Mouse (Mus musculus) spleen, adult 2 months (tissue): ENCODE results near the gene Dnajc7.

Experiments
- CTCF ChIP-seq: fragments of 200-500 bp; IDR thresholded peaks from 2 replicates; pipeline ENCODE4 v1.5.1; 2011; ENCODE audit warnings: mild to moderate bottlenecking, inconsistent platforms; ENCODE audit not compliant: insufficient read depth, insufficient read length, insufficient replicate concordance; ENCODE audit errors: extremely low read depth
- POLR2A ChIP-seq: fragments of 200-500 bp; IDR thresholded peaks from 2 replicates; pipeline ENCODE4 v1.6.1; 2011; ENCODE audit warnings: low read depth, low read length, inconsistent platforms

DNA sequence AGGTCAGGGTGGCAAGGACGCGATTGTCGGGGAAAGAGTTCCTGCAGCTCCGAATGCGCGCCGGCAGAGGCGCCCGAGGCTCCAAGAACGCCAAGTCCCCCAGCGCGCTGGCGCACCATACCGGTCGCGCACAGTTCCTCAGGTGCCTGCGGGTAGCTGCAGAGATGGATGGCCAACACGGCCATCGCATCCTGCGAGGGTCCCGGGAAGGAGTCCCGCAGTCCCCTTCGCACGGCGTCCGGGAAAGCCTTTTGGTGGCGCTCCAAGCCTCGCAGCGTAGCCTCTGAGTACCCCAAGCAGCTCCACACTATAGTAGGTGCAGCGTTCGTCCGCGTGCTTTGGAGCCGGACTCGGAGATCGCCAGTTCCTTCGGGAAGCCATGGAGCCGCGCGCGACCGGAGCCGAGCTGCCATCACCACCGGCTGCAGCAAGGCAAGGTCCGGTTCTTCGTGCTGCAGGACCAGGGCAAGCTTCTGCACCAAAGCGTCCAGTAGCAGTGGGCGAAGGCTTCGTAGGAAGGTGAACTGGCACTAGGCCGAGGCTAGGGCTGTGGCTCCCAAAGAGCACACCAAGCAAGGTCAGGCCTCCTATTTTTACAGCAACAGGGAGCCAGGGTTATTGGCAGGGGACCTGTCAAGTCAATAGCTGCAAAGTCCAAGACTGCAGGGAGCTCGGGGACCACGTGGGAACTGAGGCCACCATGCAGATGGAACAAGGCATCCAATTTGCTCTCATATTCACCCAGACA, 20.4 kb upstream of the Dnajc7 start:
- 0 out of 2 replicates have a peak, but pooled peaks have one; percentile 5 for TF ChIP-seq CTCF
- no peak for TF ChIP-seq POLR2A
